Mouse (Mus musculus): ENCODE data around the gene Shank2.

The Shank2 gene

DNA sequence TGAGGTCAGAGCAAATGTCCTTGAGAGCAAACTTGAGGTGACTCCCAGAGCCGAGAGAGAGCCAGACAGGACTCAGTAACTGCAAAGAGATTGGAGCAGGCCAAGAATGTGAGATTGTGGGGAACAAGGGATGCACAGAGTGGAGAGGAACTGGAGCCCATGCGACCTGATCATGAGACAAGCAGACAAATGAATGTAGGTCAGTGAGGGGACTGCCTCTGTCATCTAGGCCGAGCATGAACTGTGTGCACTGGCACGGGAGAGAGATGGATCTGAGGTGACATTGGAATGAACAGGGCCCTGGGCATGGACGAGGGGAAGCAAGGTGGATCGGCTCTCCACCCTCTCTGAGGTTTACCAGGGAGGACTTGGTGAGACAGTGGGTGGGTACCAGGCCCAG is 260.9 kb downstream of the Shank2 start:
- DNase-seq (ENCODE audit: extremely low read depth, low read depth), result no peak

DNA sequence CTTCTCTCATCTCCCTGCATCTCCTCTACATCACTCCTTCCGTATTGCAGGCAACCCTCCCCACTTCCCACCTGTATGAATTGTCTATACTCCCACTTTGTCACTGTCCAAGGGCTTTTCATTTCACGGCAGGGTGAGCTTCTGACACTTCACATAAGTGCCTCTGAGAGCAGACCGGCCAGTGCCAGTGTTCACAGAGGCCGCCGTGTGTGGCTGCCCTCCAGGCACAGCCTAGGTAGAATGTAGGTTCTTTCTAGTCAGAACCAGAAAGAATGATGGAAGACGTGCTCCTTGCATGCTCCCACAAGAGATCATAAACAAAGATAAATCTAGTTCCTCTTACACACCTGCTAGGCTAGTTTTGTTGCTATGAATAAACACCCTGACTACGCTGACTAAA is 265.0 kb downstream of the Shank2 start:
- DNase-seq (ENCODE audit: extremely low read depth, low read depth), result no peak

DNA sequence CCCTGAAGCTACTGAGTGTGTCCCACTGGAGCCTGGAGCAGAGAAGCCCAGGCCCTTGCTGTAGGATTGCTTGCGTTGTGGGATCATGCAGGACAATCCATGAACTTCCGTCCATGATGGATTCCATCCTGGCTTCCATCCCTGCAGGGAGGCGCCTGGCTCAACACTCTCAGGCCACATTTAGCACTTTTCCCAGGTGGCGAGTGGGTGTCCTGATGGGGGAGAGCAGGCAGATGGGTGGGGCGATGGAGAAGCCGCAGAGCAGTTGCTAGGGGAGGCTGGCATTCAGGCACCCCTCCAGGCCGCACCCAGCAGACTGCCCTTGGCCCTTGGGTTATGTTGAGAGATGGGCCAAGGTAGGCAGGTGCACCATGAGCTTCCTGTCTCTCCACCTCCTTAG is 266.6 kb downstream of the Shank2 start:
- no peak for DNase-seq (ENCODE audit: extremely low read depth, low read depth)

DNA sequence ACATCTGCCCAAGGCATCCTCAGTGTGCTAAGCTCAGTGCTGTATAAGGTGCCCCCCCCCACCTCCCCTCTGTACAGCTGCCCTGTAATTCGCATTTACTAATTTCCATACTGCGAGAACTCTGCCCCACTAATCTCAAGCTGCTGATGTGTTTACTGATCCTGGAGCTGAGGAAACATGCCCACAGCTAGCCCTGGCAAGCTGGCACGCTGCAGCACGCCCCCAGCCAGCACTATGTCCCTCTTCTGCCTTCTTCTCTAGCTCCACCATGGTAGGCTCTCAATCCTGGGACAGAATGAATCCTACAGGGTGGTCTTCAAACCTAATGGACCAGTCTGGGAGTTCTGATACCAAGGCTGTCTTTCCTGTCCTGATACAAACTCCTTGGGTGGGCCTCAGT is 267.1 kb downstream of the Shank2 start:
- DNase-seq (ENCODE audit: extremely low read depth, low read depth), result no peak

DNA sequence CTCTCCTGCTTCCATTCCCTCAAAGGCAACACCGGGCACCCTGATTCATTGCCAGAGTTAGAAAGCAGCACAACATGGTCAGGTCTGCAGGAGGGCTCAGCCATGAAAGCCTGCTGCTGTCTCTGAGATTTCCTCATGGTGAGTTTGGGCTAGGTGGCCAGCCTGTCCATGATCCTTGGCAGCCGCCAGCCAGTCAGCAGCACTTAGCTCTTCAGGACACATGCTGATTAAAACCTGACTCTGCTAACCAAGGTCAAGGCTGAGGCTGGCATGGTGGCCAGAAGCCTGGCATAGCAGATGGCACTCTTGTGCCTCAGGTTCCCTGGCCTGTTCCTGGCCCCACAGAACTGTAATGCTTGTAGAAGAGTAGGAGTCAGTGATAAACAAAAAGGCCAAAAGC is 269.3 kb downstream of the Shank2 start:
- no peak for DNase-seq (ENCODE audit: extremely low read depth, low read depth)

DNA sequence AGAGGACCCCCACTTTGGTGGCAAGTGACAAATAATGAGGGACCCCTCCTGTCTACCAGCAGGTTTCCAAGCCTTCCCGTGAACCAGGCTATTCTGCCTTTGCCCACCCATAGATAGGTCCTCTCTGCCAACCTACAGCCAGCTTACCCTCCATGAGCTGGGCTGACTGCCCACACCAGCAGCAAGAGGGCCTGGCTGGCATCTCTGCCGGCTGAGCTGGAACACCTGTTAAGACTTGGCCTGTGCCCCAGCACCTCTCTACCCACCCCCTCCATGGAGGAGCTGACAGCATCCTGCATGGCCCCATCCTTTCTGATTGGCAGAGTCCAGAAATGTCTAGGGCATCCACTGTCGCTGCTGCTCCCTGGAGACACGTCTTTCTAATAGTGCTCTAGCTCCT is 277.0 kb downstream of the Shank2 start:
- no peak for DNase-seq (ENCODE audit: extremely low read depth, low read depth)

DNA sequence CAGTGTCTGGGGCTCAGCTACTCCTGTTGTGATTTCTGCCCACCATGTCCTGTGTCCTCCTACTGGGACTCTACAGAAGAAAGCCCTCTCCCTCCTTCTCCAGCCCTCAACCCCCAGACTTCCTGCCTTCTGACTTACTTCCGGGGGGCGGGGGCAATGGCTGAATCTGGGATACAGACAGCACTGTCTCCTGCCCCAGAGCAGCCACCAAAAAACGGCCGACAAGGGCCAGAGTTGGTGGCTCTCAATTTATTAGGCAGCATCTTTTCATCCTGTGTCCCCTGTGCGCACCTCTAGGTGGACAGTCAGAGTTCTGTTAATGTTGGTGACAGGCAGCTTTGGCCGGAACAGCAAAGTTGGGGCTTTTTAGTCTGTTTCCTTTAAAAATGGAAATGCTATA is 282.0 kb downstream of the Shank2 start:
- DNase-seq (ENCODE audit: extremely low read depth, low read depth), result no peak

DNA sequence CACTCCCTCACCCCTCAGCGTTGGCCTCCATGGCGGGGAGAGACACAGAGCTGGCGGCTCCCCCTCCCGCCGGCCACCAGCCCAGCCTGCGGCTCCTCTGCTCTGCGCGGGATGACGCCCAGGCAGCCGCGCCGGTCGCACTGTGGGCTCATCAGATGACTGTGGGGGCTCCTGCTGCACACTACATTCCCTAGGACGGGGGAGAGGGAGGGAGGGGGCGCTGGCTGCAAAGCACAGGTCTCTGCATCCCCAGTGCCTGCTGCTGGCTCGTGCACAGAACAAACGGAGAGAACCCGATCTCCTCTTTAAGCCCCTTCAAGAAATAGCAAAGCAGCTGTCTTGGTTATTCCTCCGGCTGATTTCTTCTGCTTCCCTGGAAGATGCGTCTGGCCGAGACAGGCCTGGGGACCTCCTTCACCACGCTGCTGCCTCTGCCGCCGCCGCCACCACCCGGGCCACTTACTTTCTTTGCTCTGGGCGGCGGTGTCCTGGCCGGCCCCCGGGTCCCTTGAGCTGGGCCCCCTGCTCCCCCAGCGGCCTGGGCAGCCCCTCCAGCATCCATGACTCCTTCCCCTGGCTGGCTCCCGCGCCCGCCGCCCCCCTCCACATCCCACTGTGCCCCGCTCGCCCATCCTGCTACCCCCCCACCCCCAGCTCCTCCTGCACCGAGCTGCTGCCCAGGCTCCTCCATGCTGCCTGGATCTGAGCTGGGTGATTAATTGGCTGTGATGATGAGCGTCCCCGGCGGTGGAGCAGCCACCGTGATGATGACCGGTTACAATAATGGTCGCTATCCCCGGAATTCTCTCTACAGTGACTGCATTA is 282.7 kb downstream of the Shank2 start:
- DNase-seq (ENCODE audit: extremely low read depth, low read depth), result no peak

DNA sequence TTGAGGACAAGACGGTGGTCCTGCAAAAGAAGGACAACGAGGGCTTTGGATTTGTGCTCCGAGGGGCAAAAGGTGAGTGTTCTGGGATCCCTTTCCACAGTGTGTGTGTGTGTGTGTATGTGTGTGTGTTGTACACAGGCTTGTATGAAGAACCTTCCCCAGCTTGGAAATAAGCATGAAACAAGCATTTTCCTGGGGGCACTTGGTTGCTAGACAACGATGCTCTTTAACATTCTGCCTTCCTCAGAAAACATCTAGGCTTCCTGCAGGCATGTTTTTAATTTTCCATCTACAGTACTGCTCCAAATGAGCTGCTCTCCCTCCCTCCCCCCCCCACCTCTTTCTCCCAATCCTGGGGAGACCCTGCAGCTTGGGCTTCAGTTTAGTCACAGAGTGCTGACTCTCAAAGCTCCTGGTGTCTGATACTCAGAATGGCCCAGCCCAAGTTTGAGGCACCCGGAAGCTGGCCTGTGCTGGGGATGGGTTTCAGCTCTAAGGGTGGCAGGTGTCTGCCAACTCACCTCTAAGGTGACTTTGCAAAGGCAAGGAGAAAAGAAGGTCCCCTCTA is 283.4 kb downstream of the Shank2 start:
- DNase-seq (ENCODE audit: extremely low read depth, low read depth), result no peak

DNA sequence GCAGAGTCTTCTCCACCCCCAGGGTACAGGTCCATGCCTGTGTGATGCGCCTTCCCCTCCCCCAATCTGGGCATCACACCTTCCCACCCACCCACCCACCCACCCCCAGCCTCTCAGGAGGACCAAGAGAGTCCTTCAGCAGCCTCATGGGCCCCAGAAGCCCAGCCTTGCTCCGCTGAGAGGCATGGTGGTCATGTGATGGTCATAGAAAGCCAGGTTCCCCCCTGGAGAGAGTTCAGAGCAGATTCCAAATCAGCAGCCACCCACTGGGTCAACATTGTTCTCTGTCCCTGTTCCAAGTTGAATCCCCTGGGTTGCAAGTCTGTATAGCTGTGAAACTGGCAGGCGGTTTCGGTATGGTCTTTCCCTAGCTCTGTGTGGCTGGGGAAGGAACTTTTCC is 284.2 kb downstream of the Shank2 start:
- no peak for DNase-seq (ENCODE audit: extremely low read depth, low read depth)

DNA sequence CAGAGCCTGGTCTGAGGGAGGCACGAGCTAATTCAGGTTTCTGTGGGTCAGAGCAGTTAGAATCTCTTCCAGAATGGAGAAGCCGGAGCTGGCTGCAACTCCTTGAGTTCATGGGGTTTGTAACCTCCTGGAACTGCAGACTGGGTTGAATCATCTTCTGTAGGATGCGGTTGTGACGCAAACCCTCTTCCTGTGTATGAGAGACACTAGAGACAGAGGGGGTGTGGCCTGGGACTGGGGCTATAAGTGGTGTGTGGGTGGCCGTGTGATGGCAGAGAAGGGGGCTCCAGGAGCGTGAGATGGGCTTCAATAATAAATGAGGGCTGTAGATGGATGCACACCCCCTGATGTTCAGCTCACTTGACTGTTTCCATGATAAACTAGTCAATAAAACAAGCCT is 286.3 kb downstream of the Shank2 start:
- no peak for DNase-seq (ENCODE audit: extremely low read depth, low read depth)

DNA sequence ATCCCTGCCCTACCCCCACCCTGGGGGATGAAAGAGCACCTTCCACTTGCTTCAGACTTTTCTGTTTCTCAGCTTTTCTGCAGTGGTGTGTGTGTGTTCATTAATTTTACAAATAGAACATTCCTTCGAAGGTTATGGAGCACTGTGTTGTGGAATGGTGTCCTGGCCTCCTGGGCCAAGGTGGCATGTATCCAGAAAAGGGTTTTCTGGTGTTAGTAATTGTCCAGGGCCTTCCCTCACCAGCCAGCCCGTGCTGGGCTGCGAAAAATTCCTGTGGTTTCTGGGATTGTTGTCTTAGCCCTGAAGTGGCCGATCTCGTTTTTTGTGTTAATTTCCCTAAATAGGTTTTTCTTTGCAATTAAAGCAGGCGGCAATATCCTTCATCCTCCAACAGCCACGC is 289.8 kb downstream of the Shank2 start:
- DNase-seq (ENCODE audit: extremely low read depth, low read depth), result no peak

DNA sequence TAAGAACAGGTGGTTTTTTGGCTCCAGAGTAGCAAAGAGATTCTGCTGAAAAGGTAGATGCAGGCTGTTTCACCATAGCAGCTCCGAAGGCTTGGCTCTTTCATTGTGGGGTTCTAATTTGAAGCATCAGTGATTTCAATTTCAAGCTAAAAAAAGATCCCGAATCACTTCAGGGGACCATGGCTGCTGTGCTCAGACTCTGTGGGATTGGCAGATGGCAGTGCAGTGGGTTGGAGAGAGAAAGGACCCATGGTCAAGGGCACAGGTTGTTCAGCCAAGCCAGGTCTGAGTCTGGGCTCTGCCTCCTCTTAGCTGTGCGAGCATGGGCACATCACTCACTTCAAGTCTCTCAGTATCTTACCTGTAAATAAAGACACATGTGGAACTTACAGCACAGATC is 291.9 kb downstream of the Shank2 start:
- DNase-seq (ENCODE audit: extremely low read depth, low read depth), result no peak

DNA sequence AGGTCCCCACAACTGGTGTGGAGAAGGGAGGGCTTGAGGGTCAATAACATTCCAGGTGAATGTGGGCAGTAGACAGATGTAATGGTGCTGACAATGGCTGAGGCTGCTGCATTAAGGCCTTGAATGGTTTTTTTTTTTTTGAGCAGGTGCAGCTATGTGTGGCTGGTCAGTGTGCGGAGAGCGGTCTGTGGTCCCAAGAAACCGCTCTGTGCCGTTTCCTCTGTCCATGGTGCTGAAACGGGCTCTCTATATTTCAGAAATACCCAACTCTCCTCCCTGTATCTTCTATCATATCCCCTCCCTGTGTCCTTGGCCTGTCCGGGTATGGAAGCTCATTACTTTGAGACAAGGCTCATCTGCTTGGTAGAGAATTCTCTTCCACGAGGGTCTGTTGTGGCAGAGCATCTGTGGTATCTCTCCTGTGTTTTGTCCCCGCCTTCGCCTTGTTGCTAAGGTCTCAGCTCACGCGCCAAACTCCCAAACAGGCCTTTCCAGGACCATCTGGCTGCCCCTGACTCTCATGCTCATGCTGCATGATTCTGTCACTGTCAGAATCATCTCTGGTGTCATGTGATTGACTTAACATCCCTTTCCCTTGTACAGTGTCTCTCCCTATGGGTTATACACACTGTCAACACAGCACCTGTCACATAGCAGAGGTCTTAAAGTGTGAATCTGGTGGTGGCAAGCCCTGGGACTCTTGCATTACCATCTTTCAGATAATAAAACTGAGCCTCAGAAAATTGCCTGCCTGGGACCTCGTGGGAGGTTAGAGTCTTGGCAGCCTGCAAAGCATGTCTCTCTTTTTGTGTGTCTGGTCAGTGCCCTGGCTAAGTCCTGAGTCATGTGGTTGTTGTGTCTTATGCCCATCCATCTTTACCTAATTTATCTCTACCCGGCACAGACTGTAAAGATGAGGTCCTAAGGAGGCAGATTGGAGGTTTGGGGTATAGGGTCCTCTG is 292.8 kb downstream of the Shank2 start:
- DNase-seq (ENCODE audit: extremely low read depth, low read depth), result no peak

DNA sequence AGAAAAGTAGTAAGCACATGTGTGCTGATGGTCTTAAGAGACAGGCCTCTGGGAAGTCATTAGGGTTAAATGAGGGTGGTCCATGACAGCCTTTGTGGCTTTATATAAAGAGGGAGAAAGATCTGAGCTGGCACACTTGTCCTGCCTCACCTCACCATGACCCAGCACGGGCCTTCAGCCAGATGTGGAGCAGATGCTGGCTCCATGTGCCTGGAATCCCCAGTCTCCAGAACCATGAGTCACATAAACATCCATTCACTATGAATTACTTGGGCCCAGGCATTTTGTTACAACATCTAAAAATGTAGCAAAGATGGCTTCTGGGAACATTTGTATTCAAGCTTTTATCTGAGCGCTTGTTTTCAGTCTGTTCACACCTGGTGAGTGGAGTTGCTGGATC is 297.6 kb downstream of the Shank2 start:
- no peak for DNase-seq (ENCODE audit: extremely low read depth, low read depth)

DNA sequence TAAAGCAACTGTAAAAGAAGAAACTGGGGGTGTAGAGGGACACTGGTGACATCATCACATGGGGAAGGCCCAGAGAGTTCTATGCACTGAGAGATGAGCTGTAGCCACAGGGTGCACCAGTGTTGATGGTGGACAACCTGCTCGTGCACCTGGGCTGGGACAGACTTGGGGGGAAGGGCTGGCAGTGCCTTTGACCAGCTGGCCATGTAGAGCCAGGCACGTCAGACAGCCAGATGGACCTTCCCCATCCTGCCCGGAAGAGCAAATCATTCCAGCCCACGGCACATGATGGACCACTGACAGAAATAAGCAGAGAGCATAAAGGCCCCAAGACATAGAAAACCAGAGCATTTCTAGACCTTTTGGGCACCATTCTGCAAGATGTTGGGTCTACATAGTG is 299.9 kb downstream of the Shank2 start:
- no peak for DNase-seq (ENCODE audit: extremely low read depth, low read depth)

DNA sequence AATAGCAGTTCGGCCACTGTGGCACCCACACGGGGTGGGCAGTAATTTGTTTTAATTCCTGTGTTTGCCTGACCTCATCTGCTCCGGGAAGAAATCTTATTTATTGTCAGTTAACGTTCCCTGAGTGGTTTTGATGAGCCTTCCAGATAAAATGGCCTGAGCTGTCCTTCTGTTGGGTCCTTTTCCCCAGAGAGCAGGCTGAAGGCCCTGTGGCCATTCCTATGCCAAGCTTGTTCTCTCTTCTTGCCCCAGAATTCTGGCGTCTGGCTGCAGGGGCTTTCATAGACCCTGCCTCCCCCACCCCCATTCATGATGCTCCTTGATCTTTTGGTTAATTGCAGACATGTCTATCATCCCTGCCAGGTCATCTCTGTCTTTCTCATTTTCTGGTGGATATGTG is 300.8 kb downstream of the Shank2 start:
- no peak for DNase-seq (ENCODE audit: extremely low read depth, low read depth)

DNA sequence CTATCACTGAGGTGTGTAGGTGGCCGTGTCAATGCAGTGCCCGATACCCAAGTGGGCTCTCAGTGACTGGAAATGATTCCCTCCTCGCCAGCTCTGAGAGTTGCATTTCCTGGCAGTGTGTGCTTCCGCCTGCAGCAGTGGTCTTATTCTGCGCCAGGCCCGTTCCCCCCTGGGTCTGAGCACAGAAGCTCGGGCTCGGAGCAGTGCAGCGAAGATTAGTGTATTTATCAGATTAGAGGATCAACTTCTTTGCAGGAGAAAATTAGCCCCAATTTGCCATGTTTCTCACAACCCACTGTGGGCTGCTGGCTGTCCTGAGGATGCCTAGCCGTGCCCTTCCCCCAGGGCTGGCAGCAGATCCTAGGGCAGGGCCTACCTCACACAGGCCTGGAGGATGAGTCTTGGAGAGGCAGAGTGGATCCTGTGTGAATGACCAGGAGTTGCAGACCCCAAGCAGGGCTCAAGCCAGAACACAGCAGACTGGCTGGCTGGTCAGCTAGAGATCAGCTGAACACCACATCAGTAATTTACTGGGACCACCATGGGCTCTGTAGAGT is 306.2 kb downstream of the Shank2 start:
- no peak for DNase-seq (ENCODE audit: extremely low read depth, low read depth)

DNA sequence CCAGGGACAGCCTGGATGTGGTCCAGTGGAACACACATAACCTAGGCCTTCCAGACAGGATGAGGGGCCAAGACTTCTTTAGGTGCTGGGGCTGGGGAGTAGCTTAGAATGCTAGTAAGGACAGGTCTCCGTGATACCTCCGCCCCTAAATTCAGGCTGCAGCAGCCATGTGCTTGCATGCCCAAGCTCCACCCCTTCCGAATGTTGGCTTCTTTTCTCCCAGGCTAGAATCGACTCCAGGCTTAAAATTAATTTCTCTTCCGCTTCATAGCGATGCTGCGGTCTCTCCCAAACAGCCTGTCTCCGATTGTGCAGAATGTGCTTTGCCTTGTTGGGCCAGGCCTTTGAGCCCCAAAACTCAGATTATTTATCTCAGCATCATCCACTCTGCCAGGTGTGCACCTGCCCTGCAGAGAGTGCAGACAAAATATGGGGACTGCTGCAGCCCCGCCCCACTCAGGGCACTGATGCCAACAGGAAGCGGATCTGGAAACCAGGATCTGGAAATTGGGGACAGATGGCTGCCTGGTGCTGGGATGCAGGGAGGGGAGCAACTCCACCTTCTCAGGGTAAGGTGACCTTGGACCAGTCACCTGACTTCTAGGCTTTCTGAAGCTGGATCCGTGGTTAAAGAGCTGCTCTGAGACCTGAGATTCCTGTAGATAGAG is 312.8 kb downstream of the Shank2 start:
- no peak for DNase-seq (ENCODE audit: extremely low read depth, low read depth)

DNA sequence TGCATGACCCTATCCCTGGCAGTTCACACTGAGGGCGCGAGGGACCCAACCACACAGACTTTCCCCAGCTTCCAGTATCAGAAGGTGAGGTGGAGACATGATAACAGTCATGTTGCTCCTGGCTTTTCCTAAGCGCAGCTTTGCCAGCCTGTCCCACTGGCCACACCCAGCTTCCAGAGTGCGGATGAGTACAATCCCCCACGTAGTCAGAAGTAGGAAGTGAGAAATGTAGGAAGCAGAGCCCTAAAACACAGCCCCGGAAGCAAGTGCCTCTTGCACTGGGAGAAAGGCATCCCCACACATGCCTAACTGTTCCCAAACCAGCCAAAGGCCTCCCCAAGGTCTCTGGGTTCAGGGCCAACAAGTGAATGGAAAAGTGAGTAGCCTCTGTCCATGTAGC is 314.5 kb downstream of the Shank2 start:
- no peak for DNase-seq (ENCODE audit: extremely low read depth, low read depth)

DNA sequence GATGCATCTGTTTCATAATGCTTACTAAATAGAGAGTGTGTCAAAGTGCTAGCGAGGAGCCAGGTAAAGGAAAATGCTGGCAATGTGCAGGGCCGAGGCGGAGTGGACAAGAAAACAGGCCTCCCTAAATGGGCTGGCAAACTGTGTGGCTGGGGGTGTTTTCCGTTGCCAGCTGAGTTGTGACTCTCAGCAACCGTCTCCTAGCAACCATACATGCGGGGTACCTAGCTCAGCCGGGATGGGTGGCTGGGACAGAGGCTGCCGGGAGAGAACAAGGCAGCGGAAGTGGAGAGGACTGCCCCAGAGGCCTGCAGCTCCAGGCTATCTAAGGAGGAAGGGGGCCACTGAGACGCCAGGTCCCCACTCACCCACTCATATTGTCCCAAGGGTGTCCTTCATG is 315.1 kb downstream of the Shank2 start:
- DNase-seq (ENCODE audit: extremely low read depth, low read depth), result no peak

Measured in MEL-GATA-1-ER (cell line).